Mouse (Mus musculus) ES-Bruce4 (cell line): ENCODE data around the gene Flg2. TPM values are rescaled to one million over a fixed set of nuclear protein-coding genes. Genes with fewer than 3 reads are reported as not detected.

Experiments used
- H3K27ac ChIP-seq: 2 replicates; pipeline ENCODE4 v1.5.1; 2012; ENCODE audit warnings: low read length, inconsistent platforms; ENCODE audit not compliant: insufficient read depth
- H3K27me3 ChIP-seq: 2 replicates; pipeline ENCODE4 v1.6.1; 2012; ENCODE audit warnings: mild to moderate bottlenecking, low read length, inconsistent platforms; ENCODE audit not compliant: control insufficient read depth, poor library complexity, insufficient read depth, severe bottlenecking
- H3K36me3 ChIP-seq: 2 replicates; pipeline ENCODE4 v1.6.1; 2012; ENCODE audit warnings: inconsistent platforms, mild to moderate bottlenecking, low read length, moderate library complexity; ENCODE audit not compliant: control insufficient read depth, poor library complexity, insufficient read depth, severe bottlenecking
- H3K4me1 ChIP-seq: one replicate; pipeline ENCODE4 v1.8.1; 2011; ENCODE audit warnings: low read length; ENCODE audit not compliant: control insufficient read depth, insufficient read depth
- H3K4me3 ChIP-seq: 2 replicates; pipeline ENCODE4 v1.5.1; 2011; ENCODE audit warnings: low read depth, mild to moderate bottlenecking, low read length
- H3K9ac ChIP-seq: 2 replicates; pipeline ENCODE4 v1.6.1; 2012; ENCODE audit warnings: low read depth, mild to moderate bottlenecking, inconsistent platforms; ENCODE audit not compliant: poor library complexity, severe bottlenecking
- H3K9me3 ChIP-seq: replicated peaks from 2 replicates; pipeline ENCODE4 v1.6.1; 2012; ENCODE audit warnings: mild to moderate bottlenecking, low read length, inconsistent platforms; ENCODE audit not compliant: control insufficient read depth, poor library complexity, insufficient read depth, severe bottlenecking
- CTCF ChIP-seq: IDR thresholded peaks from one replicate; pipeline ENCODE4 v1.8.1; 2011; ENCODE audit warnings: low read depth, low read length
- EP300 ChIP-seq: IDR thresholded peaks from 2 replicates; pipeline ENCODE4 v1.6.1; 2011; ENCODE audit warnings: low read depth, low read length; ENCODE audit not compliant: insufficient read depth
- POLR2A ChIP-seq: IDR thresholded peaks from one replicate; pipeline ENCODE4 v1.8.1; 2011; ENCODE audit warnings: low read length; ENCODE audit not compliant: insufficient read depth
- polyA plus RNA-seq: library from polyadenylated mRNA; stranded (reverse); fragments of >200 nt; gene quantifications from 2 replicates; pipeline ENCODE4 v1.2.4, GENCODE M21; 2011; ENCODE audit warnings: low read depth; ENCODE audit not compliant: missing spikeins, insufficient read depth, insufficient read length

Gene Flg2
- not detected in 2 replicates for polyA plus RNA-seq

DNA sequence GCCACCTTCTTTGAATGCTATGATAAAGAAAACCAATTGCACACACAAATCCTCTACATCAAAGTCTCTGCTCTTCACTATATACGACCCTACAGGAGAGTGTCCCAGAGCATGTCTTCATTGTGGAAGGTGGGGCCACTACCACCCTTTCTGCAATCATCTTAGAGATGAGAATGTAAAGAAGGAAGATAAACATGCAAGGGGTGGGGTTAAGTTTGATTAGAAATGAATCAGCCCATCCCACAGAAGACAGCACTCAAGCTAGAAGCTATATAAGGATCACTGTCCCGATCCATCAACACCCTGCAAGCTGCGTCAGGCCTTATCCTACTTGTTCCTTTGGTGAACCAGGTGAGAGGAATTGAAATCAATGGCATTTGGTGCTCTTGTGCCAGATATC, at the start of gene Flg2:
TSS of gene Flg2 (plus strand) at position 301 of the 400 bp plus-strand sequence.
- no peak within 1 kb of the TSS for H3K27ac ChIP-seq
- no peak within 1 kb of the TSS for H3K9ac ChIP-seq
- no peak within 1 kb of the TSS for H3K4me3 ChIP-seq
- no peaks in the 10 kb centered on the region for H3K4me1 ChIP-seq
- H3K36me3 ChIP-seq = no peaks in the 10 kb centered on the region
- no peaks in the 10 kb centered on the region for H3K27me3 ChIP-seq
- no peak for TF ChIP-seq EP300
- TF ChIP-seq CTCF = no peak
- TF ChIP-seq POLR2A = no peak
- H3K9me3 ChIP-seq = no peaks in the 10 kb centered on the region

DNA sequence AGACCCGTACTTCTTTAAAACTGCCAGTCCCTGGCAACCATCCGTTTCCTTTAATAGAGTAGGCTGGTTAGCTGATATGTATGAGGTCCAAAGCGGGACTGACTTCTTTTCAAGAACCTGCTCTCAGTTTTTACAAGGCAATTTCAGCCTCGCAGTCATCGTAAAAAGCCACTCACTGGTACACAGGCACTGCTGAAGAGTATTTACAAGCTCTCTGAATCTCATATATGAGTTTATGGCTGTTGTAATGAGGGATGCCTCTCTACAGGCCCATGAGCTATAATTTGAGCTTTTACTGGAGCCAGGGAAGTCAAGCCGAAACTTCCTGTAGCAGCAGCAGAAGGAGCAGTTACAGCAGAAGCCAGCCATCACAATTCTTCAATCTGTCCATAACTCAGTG, 34.6 kb upstream of the Flg2 start:
- Histone ChIP-seq H3K27ac (no peak overlapping the region), H3K36me3 (no peaks in the 10 kb centered on the region), H3K27me3 (no peaks in the 10 kb centered on the region), H3K9ac (no peak overlapping the region), H3K4me3 (no peak overlapping the region), H3K9me3 (no peaks in the 10 kb centered on the region; the same call in 1 of the 2 replicates), H3K4me1 (no peaks in the 10 kb centered on the region)
- TF ChIP-seq POLR2A = no peak
- no peak for TF ChIP-seq EP300
- TF ChIP-seq CTCF = no peak

DNA sequence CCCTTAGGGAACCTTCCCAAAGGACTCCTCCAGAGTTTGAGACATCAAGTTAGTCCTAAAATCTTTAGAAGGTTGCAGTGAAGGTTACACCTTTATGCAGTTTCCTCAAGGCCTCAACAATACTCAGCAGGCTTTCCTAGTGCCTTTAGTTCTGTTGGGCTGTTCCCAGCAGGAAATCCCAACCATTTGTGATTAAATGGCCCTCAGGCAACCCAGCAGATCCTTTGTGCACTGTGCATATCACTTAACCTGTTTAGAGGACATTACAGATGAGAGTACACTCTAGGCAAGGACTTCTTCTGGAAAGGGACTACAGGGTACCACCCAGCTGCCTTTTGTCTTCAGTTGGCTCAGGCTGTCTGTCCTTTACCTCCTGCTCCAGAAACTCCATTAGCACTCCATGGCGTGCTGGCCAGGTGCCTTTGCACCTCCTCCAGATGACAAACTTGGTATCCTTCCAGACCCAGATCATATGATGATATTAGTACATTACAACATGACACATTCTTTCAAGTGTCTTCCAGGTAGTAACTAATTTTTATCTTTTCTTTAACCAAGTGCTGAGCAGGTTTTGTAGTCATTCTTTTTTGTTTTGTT, 34.0 kb upstream of the Flg2 start:
- Histone ChIP-seq H3K4me3 (no peak overlapping the region), H3K9ac (no peak overlapping the region), H3K36me3 (no peaks in the 10 kb centered on the region), H3K4me1 (no peaks in the 10 kb centered on the region), H3K27me3 (no peaks in the 10 kb centered on the region), H3K27ac (no peak overlapping the region), H3K9me3 (peaks cover 5% of the 10 kb centered on the region)
- peak; percentile 60; the same call in 1 of the 2 replicates for TF ChIP-seq EP300
- TF ChIP-seq CTCF = no peak

DNA sequence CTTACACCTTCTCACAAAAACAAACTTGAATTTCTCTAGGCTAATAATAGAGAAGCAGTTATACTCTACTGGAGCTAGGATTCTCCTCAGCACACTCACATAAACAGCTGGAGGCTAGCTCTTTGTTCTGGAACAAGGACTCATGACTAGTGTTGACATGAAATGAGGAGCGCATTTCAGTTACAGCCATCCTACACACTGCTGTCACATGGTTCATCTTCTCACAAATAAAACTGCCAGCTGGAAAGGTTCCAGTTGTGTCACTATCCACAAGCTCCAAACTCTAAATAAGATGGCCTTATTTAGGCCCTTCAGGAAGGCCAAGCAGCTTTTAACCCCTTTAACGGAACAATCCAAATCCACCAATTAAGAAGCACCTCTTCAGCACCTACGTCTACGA, 16.2 kb upstream of the Flg2 start:
- no peaks in the 10 kb centered on the region for H3K36me3 ChIP-seq
- H3K9me3 ChIP-seq = no peaks in the 10 kb centered on the region
- no peak overlapping the region for H3K9ac ChIP-seq
- no peak overlapping the region for H3K27ac ChIP-seq
- no peaks in the 10 kb centered on the region for H3K27me3 ChIP-seq
- no peaks in the 10 kb centered on the region for H3K4me1 ChIP-seq
- TF ChIP-seq EP300 = no peak
- no peak for TF ChIP-seq CTCF
- H3K4me3 ChIP-seq = no peak overlapping the region

DNA sequence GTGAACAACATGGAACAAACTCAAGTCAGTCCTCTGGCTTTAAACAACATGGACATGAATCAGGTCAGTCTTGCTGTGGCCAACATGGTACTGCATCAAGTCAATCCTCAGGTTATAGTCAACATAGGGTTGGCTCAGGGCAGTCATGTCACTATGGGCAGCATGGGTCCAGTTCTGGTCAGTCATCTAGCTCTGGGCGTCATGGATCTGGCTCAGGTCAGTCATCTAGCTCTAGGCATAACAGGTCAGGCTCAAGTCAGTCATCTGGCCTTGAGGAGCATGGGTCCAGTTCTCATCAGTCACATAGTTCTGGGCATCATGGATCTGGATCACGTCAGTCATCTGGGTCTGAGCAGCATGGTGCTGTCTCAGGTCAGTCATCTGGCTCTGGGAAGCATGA, 4.9 kb downstream of the Flg2 start:
- peaks cover 15% of the 10 kb centered on the region for H3K9me3 ChIP-seq
- no peaks in the 10 kb centered on the region for H3K4me1 ChIP-seq
- no peak overlapping the region for H3K9ac ChIP-seq
- no peaks in the 10 kb centered on the region for H3K36me3 ChIP-seq
- no peak overlapping the region for H3K4me3 ChIP-seq
- TF ChIP-seq EP300 = no peak
- TF ChIP-seq CTCF = no peak
- no peak for TF ChIP-seq POLR2A
- H3K27me3 ChIP-seq = no peaks in the 10 kb centered on the region
- no peak overlapping the region for H3K27ac ChIP-seq

DNA sequence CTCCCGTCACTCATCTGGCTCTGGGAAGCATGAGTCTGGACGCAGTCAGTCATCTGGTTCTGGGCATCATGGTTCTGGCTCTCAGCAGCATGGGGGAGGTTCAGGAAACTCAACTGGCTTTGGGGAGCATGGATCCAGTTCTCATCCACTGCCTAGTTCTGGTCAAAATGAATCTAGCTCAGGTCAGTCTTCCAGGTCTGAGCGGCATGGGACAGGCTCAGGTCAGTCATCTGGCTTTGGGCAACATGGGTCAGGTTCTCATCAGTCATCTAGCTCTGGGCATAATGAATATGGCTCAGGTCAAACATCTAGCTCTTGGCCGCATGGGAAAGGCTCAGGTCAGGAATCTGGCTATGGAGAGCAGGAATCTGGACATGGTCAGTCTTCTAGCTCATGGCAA, 5.4 kb downstream of the Flg2 start:
- Histone ChIP-seq H3K9ac (no peak overlapping the region), H3K9me3 (peaks cover 15% of the 10 kb centered on the region), H3K27me3 (no peaks in the 10 kb centered on the region), H3K4me1 (no peaks in the 10 kb centered on the region), H3K36me3 (no peaks in the 10 kb centered on the region), H3K27ac (no peak overlapping the region), H3K4me3 (no peak overlapping the region)
- no peak for TF ChIP-seq CTCF
- TF ChIP-seq EP300 = no peak
- TF ChIP-seq POLR2A = no peak

Other genes starting within 250 kb of the Flg2 start
- gene Lce3d, start 239.9 kb upstream of the Flg2 start, polyA plus RNA-seq = not detected in 2 replicates
- gene Lce3e, start 230.2 kb upstream of the Flg2 start, polyA plus RNA-seq = not detected in 2 replicates
- gene Lce3f, start 205.1 kb upstream of the Flg2 start, polyA plus RNA-seq = not detected in 2 replicates
- not detected in 2 replicates for gene Crct1, start 181.6 kb upstream of the Flg2 start, polyA plus RNA-seq
- gene Lce1m, start 178.2 kb upstream of the Flg2 start, polyA plus RNA-seq = not detected in 2 replicates
- gene Gm4858, start 128.5 kb upstream of the Flg2 start, polyA plus RNA-seq = not detected in 2 replicates
- gene Crnn, start 52.5 kb upstream of the Flg2 start, polyA plus RNA-seq = not detected in 2 replicates
- gene Flg, start 76.2 kb downstream of the Flg2 start, polyA plus RNA-seq = 0.65 TPM in 1 of 2 replicates, not detected in the other
- not detected in 2 replicates for gene Hrnr, start 122.5 kb downstream of the Flg2 start, polyA plus RNA-seq
- gene Rptn, start 196.4 kb downstream of the Flg2 start, polyA plus RNA-seq = not detected in 2 replicates
- gene Tchh, start 245.1 kb downstream of the Flg2 start, polyA plus RNA-seq = 1.3 and 1.6 TPM in 2 replicates